Mouse (Mus musculus) embryo, embryonic 10.5 days (tissue): ENCODE measurements around the gene Chst11.
A peak's percentile ranks its signal among the peaks of the same experiment; 100 is the strongest.
"Not testable (repeated sequence)": the region's sequence is repeated elsewhere in the genome, so short reads cannot be mapped to it uniquely, and the experiment has no call there.

Experiments used
- DNase-seq: peaks from one replicate; pipeline ENCODE4 v3.0.0-alpha.2; 2015; ENCODE audit warnings: low spot score

The Chst11 gene

GRCm38 (mm10) chr10:83111046-83111445 lies 125.7 kb downstream of the Chst11 start:
- DNase-seq: no peak

GRCm38 (mm10) chr10:83112345-83112744 lies 127.0 kb downstream of the Chst11 start:
- DNase-seq: no peak

- DNase-seq: no peak
These were observed 129.3 kb downstream of the Chst11 start for GRCm38 (mm10) chr10:83114564-83114963.

- DNase-seq: no peak
These were observed 131.6 kb downstream of the Chst11 start for GRCm38 (mm10) chr10:83116889-83117288.

GRCm38 (mm10) chr10:83117851-83118250 lies 132.6 kb downstream of the Chst11 start:
- DNase-seq: no peak

GRCm38 (mm10) chr10:83118613-83119012 lies 133.3 kb downstream of the Chst11 start:
- DNase-seq: no peak

- DNase-seq: no peak
These were observed 133.7 kb downstream of the Chst11 start for GRCm38 (mm10) chr10:83119016-83119415.

GRCm38 (mm10) chr10:83119461-83119860 lies 134.2 kb downstream of the Chst11 start:
- not testable (repeated sequence) for DNase-seq

GRCm38 (mm10) chr10:83119909-83120308 lies 134.6 kb downstream of the Chst11 start:
- DNase-seq: no peak

- no peak for DNase-seq
These were observed 135.6 kb downstream of the Chst11 start for GRCm38 (mm10) chr10:83120938-83121337.

GRCm38 (mm10) chr10:83124560-83124959 lies 139.3 kb downstream of the Chst11 start:
- DNase-seq: no peak

GRCm38 (mm10) chr10:83126447-83126846 lies 141.1 kb downstream of the Chst11 start:
- no peak for DNase-seq

GRCm38 (mm10) chr10:83128435-83128834 lies 143.1 kb downstream of the Chst11 start:
- DNase-seq: no peak

GRCm38 (mm10) chr10:83129624-83130218 lies 144.4 kb downstream of the Chst11 start:
- DNase-seq: no peak

GRCm38 (mm10) chr10:83130611-83131010 lies 145.3 kb downstream of the Chst11 start:
- DNase-seq: no peak

- no peak for DNase-seq
These were observed 146.6 kb downstream of the Chst11 start for GRCm38 (mm10) chr10:83131884-83132283.

- DNase-seq: peak; percentile 47
These were observed 148.7 kb downstream of the Chst11 start for GRCm38 (mm10) chr10:83133866-83134570.

GRCm38 (mm10) chr10:83134896-83135295 lies 149.6 kb downstream of the Chst11 start:
- peak; percentile 33 for DNase-seq

GRCm38 (mm10) chr10:83135963-83136362 lies 150.7 kb downstream of the Chst11 start:
- no peak for DNase-seq

- DNase-seq: no peak
These were observed 151.8 kb downstream of the Chst11 start for GRCm38 (mm10) chr10:83137103-83137502.

GRCm38 (mm10) chr10:83139276-83139675 lies 154.0 kb downstream of the Chst11 start:
- no peak for DNase-seq

- peak; percentile 39 for DNase-seq
These were observed 155.1 kb downstream of the Chst11 start for GRCm38 (mm10) chr10:83140258-83140936.

- no peak for DNase-seq
These were observed 156.1 kb downstream of the Chst11 start for GRCm38 (mm10) chr10:83141434-83141833.
